Mouse (Mus musculus) forebrain, embryonic 14.5 days (tissue): ENCODE measurements around the gene Zbtb7b. TPM values are rescaled to one million over a fixed set of nuclear protein-coding genes. Genes with fewer than 3 reads are reported as not detected.
A peak's percentile ranks its signal among the peaks of the same experiment; 100 is the strongest.

Source experiments
- ATAC-seq: fragments of 200-750 bp; cut with Nextera tagmentation; 2 replicates; pipeline ENCODE4 v1.8.0; 2017; ENCODE audit warnings: mild to moderate bottlenecking, moderate library complexity
- DNase-seq: peaks from one replicate; pipeline ENCODE4 v3.0.0-alpha.2; 2015; ENCODE audit warnings: low spot score
- H3K27ac ChIP-seq: fragments of 300-500 bp; sonication (generic); 2 replicates; pipeline ENCODE4 v1.5.1; 2014; ENCODE audit warnings: low read depth, mild to moderate bottlenecking, control low read depth, low read length, moderate library complexity
- H3K27me3 ChIP-seq: fragments of 300-500 bp; sonication (generic); replicated peaks from 2 replicates; pipeline ENCODE4 v1.6.1; 2014; ENCODE audit warnings: low read length, control low read depth, mixed read lengths; ENCODE audit not compliant: control insufficient read depth, insufficient read depth
- H3K36me3 ChIP-seq: fragments of 300-500 bp; sonication (generic); 2 replicates; pipeline ENCODE4 v1.6.1; 2014; ENCODE audit warnings: low read length, control low read depth; ENCODE audit not compliant: control insufficient read depth, insufficient read depth
- H3K4me1 ChIP-seq: fragments of 300-500 bp; sonication (generic); 2 replicates; pipeline ENCODE4 v1.6.1; 2014; ENCODE audit warnings: antibody characterized with exemption, low read length, control low read depth; ENCODE audit not compliant: control insufficient read depth, insufficient read depth
- H3K4me2 ChIP-seq: fragments of 300-500 bp; sonication (generic); 2 replicates; pipeline ENCODE4 v1.6.1; 2014; ENCODE audit warnings: mild to moderate bottlenecking, control low read depth, low read length
- H3K4me3 ChIP-seq: fragments of 300-500 bp; sonication (generic); 2 replicates; pipeline ENCODE4 v1.5.1; 2014; ENCODE audit warnings: low read depth, low read length, control low read depth
- H3K9ac ChIP-seq: fragments of 300-500 bp; sonication (generic); 2 replicates; pipeline ENCODE4 v1.6.1; 2014; ENCODE audit warnings: mild to moderate bottlenecking, low read length, control low read depth, moderate library complexity
- H3K9me3 ChIP-seq: fragments of 300-500 bp; sonication (generic); replicated peaks from 2 replicates; pipeline ENCODE4 v1.6.1; 2016; ENCODE audit warnings: low read length, control low read depth, mixed read lengths; ENCODE audit not compliant: control insufficient read depth
- WGBS: fragments of 180-500 bp; shearing (Covaris S2); extraction: QIAGEN DNeasy Blood & Tissue Kit; methylation state at CpG from one replicate; pipeline ENCODE4 v1.1.7; 2014; 5-methylcytosine and 5-hydroxymethylcytosine counted together
- polyA plus RNA-seq: library from polyadenylated mRNA; unstranded; fragments of >200 nt; fragmentation: Nextera tagmentation; extraction: Ambion mirVana; gene quantifications from 2 replicates; pipeline ENCODE4 v1.2.1, GENCODE M21; 2014

Zbtb7b gene
- polyA plus RNA-seq, 1 experiment from 2014 or later: 0.28 TPM

DNA sequence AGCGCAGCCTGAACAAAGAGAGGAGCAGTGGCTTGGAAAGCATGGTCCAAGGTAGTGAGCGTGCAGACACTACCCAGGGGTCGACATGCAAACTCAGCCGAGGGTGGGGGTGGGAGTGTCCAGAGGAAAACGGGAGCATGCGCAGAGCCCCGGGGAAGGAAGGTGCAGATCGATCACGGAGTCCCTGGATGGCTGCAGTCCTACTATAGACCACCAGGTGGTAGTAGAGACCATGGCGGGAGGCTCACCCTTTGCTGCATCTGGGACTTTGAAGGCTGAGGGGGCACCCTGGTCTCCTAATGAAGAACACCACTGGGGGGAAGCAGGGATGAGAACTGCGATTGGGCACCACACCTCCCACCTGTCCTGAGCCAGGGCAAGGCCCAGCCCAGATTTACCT is 54.1 kb downstream of the Zbtb7b start:
- Histone ChIP-seq H3K4me1 (peaks cover 17% of the 10 kb centered on the region), H3K4me2 (peak overlapping the region; percentile 62), H3K4me3 (peak overlapping the region; percentile 20), H3K9ac (peak overlapping the region; percentile 50; the same call in 1 of the 2 replicates), H3K27me3 (no peaks in the 10 kb centered on the region), H3K36me3 (peaks cover 15% of the 10 kb centered on the region; the same call in 1 of the 2 replicates), H3K9me3 (no peaks in the 10 kb centered on the region), H3K27ac (no peak overlapping the region)
- WGBS: 3% methylated on average over 11 of the region's 11 CpGs
- DNase-seq (peak; percentile 88), ATAC-seq (peak; percentile 18; the same call in 1 of the 2 replicates)

DNA sequence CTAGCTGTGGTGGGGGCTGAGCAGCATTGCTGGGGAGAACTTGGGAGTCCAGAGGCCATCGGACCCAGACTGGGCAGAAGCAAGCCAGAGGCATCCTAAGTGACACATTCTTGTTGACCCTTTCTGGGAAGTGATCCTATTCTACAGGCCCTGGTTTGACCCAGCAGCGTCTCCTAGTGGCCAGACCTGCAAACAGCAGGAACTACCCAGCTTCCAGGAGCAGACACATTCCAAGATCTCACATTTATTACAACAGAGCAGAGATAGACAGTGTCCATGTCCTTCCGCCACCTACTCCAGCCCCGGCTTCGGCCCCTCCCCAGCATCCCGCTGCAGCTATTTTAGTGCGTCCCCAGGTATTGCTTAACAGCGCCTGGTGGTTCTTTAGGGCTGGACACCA is 55.2 kb downstream of the Zbtb7b start:
- peak; percentile 71 for DNase-seq
- peaks cover 17% of the 10 kb centered on the region; the same call in 1 of the 2 replicates for H3K36me3 ChIP-seq
- no peaks in the 10 kb centered on the region for H3K9me3 ChIP-seq
- H3K27ac ChIP-seq: no peak overlapping the region
- 28% methylated on average over 8 of the region's 8 CpGs for WGBS
- no peak overlapping the region for H3K4me3 ChIP-seq
- no peak overlapping the region for H3K9ac ChIP-seq
- no peaks in the 10 kb centered on the region for H3K27me3 ChIP-seq
- no peak for ATAC-seq
- H3K4me1 ChIP-seq: peaks cover 17% of the 10 kb centered on the region
- H3K4me2 ChIP-seq: 0 out of 2 replicates have a peak overlapping the region, but pooled peaks have one; percentile 1

DNA sequence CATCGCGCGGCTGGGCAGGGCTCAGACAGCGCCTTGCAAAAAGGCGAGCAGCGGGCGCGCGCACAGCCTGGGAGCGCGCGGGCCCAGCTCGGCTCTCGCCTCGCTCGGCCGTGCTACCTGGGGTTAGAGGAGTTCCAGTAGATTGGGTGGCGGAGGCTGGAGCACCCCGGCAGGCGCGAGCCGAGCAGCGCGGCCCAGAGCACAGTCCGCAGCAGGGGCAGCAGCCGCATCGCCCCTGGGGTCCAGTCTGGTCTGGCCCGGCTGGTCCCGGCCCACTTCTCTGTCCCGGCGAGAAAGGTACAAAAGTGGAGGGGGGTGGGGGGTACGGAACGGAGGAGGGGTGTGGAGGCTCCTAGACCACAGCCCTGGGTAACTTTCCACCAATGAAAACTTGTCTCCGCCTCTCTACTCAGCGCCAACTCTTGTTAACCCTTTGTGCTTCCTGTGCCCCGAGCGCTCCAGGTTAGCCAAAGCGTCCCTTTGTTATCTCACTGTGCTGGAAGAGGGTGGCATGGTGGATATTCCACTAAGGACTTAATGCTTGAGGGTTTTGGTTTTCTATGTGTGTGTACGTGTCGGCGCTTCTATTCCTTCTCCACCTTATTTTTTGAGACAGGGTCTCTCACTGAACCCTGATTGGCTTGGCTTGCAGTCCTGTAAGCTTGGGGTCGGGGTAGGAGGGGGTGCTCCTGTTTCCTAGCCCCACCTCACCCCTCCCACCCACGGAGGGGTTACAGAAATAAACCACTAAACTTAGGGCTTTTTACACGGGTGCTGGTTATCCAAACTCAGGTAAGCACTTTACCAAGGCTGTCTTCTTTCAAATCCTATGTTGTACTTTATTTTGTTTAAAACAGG is 56.6 kb downstream of the Zbtb7b start, which contains the start of gene Efna4:
Gene Efna4, minus strand, starts transcription at position 308 of the 858 bp plus-strand sequence.
- ATAC-seq (peak; percentile 78), DNase-seq (peak; percentile 88)
- Histone ChIP-seq H3K9ac (peak within 1 kb of the TSS; percentile 86), H3K9me3 (no peaks in the 10 kb centered on the region), H3K4me1 (peaks cover 19% of the 10 kb centered on the region), H3K4me3 (peak within 1 kb of the TSS; percentile 77), H3K4me2 (peak within 1 kb of the TSS; percentile 71), H3K27me3 (no peaks in the 10 kb centered on the region), H3K27ac (peak within 1 kb of the TSS; percentile 77), H3K36me3 (peaks cover 22% of the 10 kb centered on the region)
- under 1% methylated on average over 44 of the region's 44 CpGs for WGBS

DNA sequence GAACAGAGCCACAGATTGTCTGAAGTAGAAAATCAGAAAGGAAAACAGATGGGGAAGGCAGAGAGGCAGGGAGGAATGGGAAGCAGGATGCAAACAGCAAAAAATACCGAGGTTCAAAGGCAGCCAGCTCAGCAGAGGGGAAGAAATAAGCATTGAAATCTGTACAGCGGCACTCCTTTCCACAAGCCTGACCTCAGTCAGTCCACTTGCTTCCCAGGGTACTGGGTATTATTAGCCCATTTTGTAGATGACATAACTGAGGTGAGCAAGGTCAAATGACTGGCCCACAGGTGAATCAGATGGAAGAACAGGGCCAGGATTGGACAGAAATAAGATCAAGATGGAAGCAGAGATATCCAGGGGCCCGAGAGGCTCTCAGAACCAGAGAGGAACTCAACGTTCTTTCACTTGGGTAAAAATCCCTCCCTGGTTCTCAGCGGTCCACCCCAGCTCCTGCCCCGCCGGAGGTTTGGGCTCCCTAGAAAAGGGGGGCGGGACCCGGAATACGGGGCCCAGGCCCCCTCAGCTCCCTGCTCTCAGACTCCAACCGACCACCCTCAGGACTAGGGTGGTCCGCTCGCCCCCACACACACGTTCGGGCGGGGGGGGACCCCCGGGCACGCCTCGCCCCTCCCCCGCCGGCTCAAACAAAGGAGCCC is 57.4 kb downstream of the Zbtb7b start:
- Histone ChIP-seq H3K9me3 (no peaks in the 10 kb centered on the region), H3K4me3 (peak overlapping the region; percentile 77), H3K9ac (peak overlapping the region; percentile 86), H3K27me3 (no peaks in the 10 kb centered on the region), H3K36me3 (peaks cover 22% of the 10 kb centered on the region), H3K27ac (peak overlapping the region; percentile 77), H3K4me1 (peaks cover 26% of the 10 kb centered on the region), H3K4me2 (peak overlapping the region; percentile 71)
- ATAC-seq (peak; percentile 53), DNase-seq (no peak)
- WGBS: under 1% methylated on average over 21 of the region's 21 CpGs

DNA sequence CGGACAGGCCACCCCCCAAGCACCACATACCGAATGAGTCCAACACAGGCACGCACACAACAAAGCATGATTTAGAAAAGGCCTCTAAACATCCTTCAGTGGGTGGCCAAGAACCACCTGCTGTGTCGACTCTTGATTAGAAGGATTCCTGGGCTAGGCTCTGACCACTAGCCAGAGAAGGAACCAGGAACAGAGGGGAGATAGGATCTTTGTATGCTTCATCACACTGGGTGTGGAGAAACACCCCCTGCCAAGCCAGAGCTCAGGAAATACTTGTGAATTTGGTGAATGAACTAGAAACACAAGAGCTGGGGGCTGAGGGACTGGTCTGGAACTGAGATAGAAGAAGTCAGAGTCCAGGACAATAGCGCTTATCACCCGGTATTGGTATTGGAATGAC is 58.0 kb downstream of the Zbtb7b start:
- Histone ChIP-seq H3K4me2 (peak overlapping the region; percentile 71), H3K27me3 (no peaks in the 10 kb centered on the region), H3K9ac (peak overlapping the region; percentile 86), H3K27ac (peak overlapping the region; percentile 77; the same call in 1 of the 2 replicates), H3K4me3 (peak overlapping the region; percentile 77), H3K4me1 (peaks cover 32% of the 10 kb centered on the region), H3K9me3 (no peaks in the 10 kb centered on the region), H3K36me3 (peaks cover 21% of the 10 kb centered on the region)
- DNase-seq (no peak), ATAC-seq (no peak)
- 11% methylated on average over 6 of the region's 6 CpGs for WGBS

DNA sequence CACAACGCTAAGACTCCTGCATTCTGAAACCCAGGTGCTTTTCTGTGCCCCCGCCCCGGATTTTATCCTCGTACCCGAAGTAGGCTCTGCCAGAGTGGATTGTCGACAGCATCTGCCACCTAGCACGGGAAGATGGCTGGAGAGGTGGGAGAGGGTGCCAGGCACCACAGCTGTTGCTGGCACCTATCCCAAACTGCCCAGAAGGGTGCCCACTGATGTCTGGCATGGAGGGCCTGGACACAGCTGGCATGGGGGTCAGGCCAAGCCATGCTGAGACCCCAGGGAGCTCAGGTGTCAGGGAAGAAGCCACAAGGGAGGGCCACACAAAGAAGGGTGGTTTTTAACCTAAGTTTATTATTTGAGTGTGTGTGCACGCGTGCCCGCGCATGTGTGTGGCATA is 61.5 kb downstream of the Zbtb7b start:
- Histone ChIP-seq H3K27ac (peak overlapping the region; percentile 72), H3K4me1 (peaks cover 43% of the 10 kb centered on the region), H3K4me3 (no peak overlapping the region), H3K4me2 (no peak overlapping the region), H3K36me3 (peaks cover 19% of the 10 kb centered on the region), H3K9me3 (no peaks in the 10 kb centered on the region), H3K27me3 (no peaks in the 10 kb centered on the region), H3K9ac (peak overlapping the region; percentile 37)
- ATAC-seq (no peak), DNase-seq (peak; percentile 33)
- 53% methylated on average over 11 of the region's 11 CpGs for WGBS

DNA sequence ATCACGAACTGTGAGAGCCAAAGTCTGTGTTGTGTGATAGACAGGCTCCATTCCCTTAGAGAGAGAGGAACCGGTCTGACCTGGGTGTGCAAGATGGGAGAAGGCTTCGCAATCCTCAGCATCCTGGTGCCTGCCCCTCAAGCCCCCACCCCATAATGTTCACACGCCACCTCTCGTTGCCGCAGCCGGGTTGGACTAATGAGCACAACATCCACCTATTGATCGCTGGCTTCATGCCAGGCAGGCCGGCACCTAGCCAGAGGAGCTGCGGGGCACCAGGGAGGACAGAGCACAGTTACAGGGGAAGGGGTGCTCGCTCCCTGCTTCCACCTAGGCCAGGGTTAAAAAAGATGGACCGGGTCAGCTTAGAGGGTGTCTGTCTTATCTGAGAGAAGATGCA is 62.1 kb downstream of the Zbtb7b start:
- no peak overlapping the region for H3K4me2 ChIP-seq
- peak; percentile 28 for ATAC-seq
- H3K4me3 ChIP-seq: no peak overlapping the region
- 14% methylated on average over 12 of the region's 12 CpGs for WGBS
- peaks cover 19% of the 10 kb centered on the region for H3K36me3 ChIP-seq
- peak; percentile 39 for DNase-seq
- peak overlapping the region; percentile 72 for H3K27ac ChIP-seq
- no peaks in the 10 kb centered on the region for H3K27me3 ChIP-seq
- peak overlapping the region; percentile 37; the same call in 1 of the 2 replicates for H3K9ac ChIP-seq
- no peaks in the 10 kb centered on the region for H3K9me3 ChIP-seq
- peaks cover 43% of the 10 kb centered on the region for H3K4me1 ChIP-seq

DNA sequence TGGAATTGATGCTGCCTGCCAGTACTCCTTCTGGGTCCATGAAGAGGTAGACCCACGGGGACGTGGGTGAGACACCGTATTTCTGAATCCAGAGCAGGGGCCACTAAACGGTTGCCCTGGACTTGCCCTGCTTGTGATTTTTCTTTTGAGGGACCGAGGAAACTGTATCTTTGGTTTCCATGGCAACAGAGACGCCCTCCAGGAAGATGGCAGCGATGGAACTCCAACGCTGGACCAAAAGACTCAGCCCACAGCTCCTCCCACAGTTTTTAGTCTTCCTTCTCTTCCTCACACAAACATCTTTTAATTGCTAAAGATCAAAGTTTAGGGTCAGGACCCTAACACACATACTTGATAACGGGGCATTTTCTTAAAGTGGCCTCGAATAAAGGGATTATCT is 62.6 kb downstream of the Zbtb7b start:
- ATAC-seq (no peak), DNase-seq (peak; percentile 38)
- 35% methylated on average over 10 of the region's 10 CpGs for WGBS
- H3K27ac ChIP-seq: no peak overlapping the region
- H3K27me3 ChIP-seq: no peaks in the 10 kb centered on the region
- no peak overlapping the region for H3K4me3 ChIP-seq
- H3K4me2 ChIP-seq: no peak overlapping the region
- H3K9ac ChIP-seq: no peak overlapping the region
- peaks cover 43% of the 10 kb centered on the region for H3K4me1 ChIP-seq
- no peaks in the 10 kb centered on the region for H3K9me3 ChIP-seq
- H3K36me3 ChIP-seq: peaks cover 19% of the 10 kb centered on the region
